Mouse (Mus musculus): ENCODE measurements around the gene Sec31a.

DNA sequence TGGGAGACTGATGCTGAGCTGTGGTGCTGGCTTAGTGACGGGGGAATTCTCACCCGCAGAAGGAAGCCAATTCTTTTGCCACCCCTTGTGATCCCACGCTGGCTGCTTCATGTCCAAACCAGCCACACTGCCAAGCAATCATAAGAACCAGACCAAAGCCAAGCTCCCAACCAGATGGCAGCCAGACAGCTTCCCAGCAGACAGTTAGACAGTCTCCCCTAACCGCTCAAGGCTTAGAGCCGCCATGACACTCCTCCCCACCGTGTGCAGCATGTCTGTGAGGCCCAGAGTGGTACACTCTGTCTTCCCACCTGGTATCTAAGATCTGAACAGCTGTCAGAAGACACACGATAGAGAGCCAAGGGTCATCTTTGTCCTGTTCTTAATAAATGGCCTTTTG, 98.2 kb downstream of the Sec31a start:
- TF ChIP-seq CTCF (IDR thresholded peaks at IDR 0.05; ENCODE audit: insufficient read depth, low read length) = no peak
- TF ChIP-seq POLR2A (IDR thresholded peaks at IDR 0.05; ENCODE audit: borderline replicate concordance, extremely low read depth, low read depth, low read length) = no peak

All from lung, adult 2 months (tissue).